Mouse (Mus musculus): ENCODE measurements around the gene Rnf145.
A peak's percentile ranks its signal among the peaks of the same experiment; 100 is the strongest.
"Not testable (repeated sequence)": the region's sequence is repeated elsewhere in the genome, so short reads cannot be mapped to it uniquely, and the experiment has no call there.

The Rnf145 gene

GRCm38 (mm10) chr11:44564940-44565339 is 46.2 kb downstream of the Rnf145 start:
- no peak for DNase-seq

- not testable (repeated sequence) for DNase-seq
These were observed 51.6 kb downstream of the Rnf145 start for GRCm38 (mm10) chr11:44570336-44570735.

- no peak for DNase-seq
These were observed 54.0 kb downstream of the Rnf145 start for GRCm38 (mm10) chr11:44572781-44573180.

GRCm38 (mm10) chr11:44573396-44573795 is 54.6 kb downstream of the Rnf145 start:
- DNase-seq, result no peak

GRCm38 (mm10) chr11:44574391-44574790 is 55.6 kb downstream of the Rnf145 start:
- no peak for DNase-seq

GRCm38 (mm10) chr11:44574820-44575219 is 56.1 kb downstream of the Rnf145 start:
- no peak for DNase-seq

GRCm38 (mm10) chr11:44577911-44578310 is 59.1 kb downstream of the Rnf145 start:
- DNase-seq, result no peak

- peak; percentile 60 for DNase-seq
These were observed 62.5 kb downstream of the Rnf145 start for GRCm38 (mm10) chr11:44581277-44581683.

GRCm38 (mm10) chr11:44586047-44586696 is 67.4 kb downstream of the Rnf145 start:
- peak; percentile 54 for DNase-seq

GRCm38 (mm10) chr11:44593016-44593415 is 74.3 kb downstream of the Rnf145 start:
- DNase-seq, result no peak

- no peak for DNase-seq
These were observed 76.0 kb downstream of the Rnf145 start for GRCm38 (mm10) chr11:44594768-44595167.

- DNase-seq, result no peak
These were observed 88.1 kb downstream of the Rnf145 start for GRCm38 (mm10) chr11:44606881-44607280.

GRCm38 (mm10) chr11:44608646-44609045 is 89.9 kb downstream of the Rnf145 start:
- DNase-seq, result no peak

GRCm38 (mm10) chr11:44610971-44611781 is 92.4 kb downstream of the Rnf145 start:
- peak; percentile 86 for DNase-seq

GRCm38 (mm10) chr11:44612156-44612555 is 93.4 kb downstream of the Rnf145 start:
- no peak for DNase-seq

GRCm38 (mm10) chr11:44612681-44613410 is 94.1 kb downstream of the Rnf145 start:
- DNase-seq, result no peak

- DNase-seq, result no peak
These were observed 94.8 kb downstream of the Rnf145 start for GRCm38 (mm10) chr11:44613411-44614180.

Data from cerebellum, adult 9-11 months (tissue).